Mouse (Mus musculus) lung, postnatal 0 days (tissue): Measurements from ENCODE around the gene Fnbp4. TPM values are rescaled to one million over a fixed set of nuclear protein-coding genes. Genes with fewer than 3 reads are reported as not detected.
"Not testable (repeated sequence)": the region's sequence is repeated elsewhere in the genome, so short reads cannot be mapped to it uniquely, and the experiment has no call there.

Source experiments
- ATAC-seq: fragments of 200-750 bp; cut with Nextera tagmentation; 2 replicates; pipeline ENCODE4 v1.8.0; 2017; ENCODE audit warnings: moderate library complexity
- DNase-seq: peaks from one replicate; pipeline ENCODE4 v3.0.0-alpha.2; 2016; ENCODE audit warnings: low spot score
- H3K27ac ChIP-seq: fragments of 300-500 bp; sonication (generic); 2 replicates; pipeline ENCODE4 v1.5.1; 2014; ENCODE audit warnings: antibody characterized with exemption, mild to moderate bottlenecking, low read length, mixed read lengths
- H3K27me3 ChIP-seq: fragments of 300-500 bp; sonication (generic); replicated peaks from 2 replicates; pipeline ENCODE4 v1.6.1; 2014; ENCODE audit warnings: low read length, mixed read lengths; ENCODE audit not compliant: insufficient read depth
- H3K36me3 ChIP-seq: fragments of 300-500 bp; sonication (generic); 2 replicates; pipeline ENCODE4 v1.6.1; 2014; ENCODE audit warnings: low read length, mixed read lengths; ENCODE audit not compliant: insufficient read depth
- H3K4me1 ChIP-seq: fragments of 300-500 bp; sonication (generic); 2 replicates; pipeline ENCODE4 v1.6.1; 2014; ENCODE audit warnings: antibody characterized with exemption, low read depth, low read length, mixed read lengths; ENCODE audit not compliant: insufficient read depth
- H3K4me2 ChIP-seq: fragments of 300-500 bp; sonication (generic); replicated peaks from 2 replicates; pipeline ENCODE4 v1.6.1; 2014; ENCODE audit warnings: low read depth, mild to moderate bottlenecking, low read length, moderate library complexity, mixed read lengths
- H3K4me3 ChIP-seq: fragments of 300-500 bp; sonication (generic); 2 replicates; pipeline ENCODE4 v1.5.1; 2014; ENCODE audit warnings: low read depth, low read length
- H3K9ac ChIP-seq: fragments of 300-500 bp; sonication (generic); replicated peaks from 2 replicates; pipeline ENCODE4 v1.6.1; 2014; ENCODE audit warnings: low read depth, mild to moderate bottlenecking
- H3K9me3 ChIP-seq: fragments of 300-500 bp; sonication (generic); 2 replicates; pipeline ENCODE4 v1.6.1; 2016; ENCODE audit warnings: low read length, mixed read lengths
- CTCF ChIP-seq: IDR thresholded peaks from 2 replicates; pipeline ENCODE4 v1.5.1; 2016; ENCODE audit warnings: antibody characterized with exemption, mild to moderate bottlenecking
- EP300 ChIP-seq: IDR thresholded peaks from 2 replicates; pipeline ENCODE4 v1.6.1; 2016; ENCODE audit warnings: antibody characterized with exemption, mild to moderate bottlenecking, control low read depth
- WGBS: fragments of 180-500 bp; shearing (Covaris S2); extraction: QIAGEN DNeasy Blood & Tissue Kit; methylation state at CpG from one replicate; pipeline ENCODE4 v1.1.7; 2014; 5-methylcytosine and 5-hydroxymethylcytosine counted together
- polyA plus RNA-seq: library from polyadenylated mRNA; unstranded; fragments of >200 nt; fragmentation: Nextera tagmentation; extraction: Ambion mirVana; gene quantifications from 2 replicates; pipeline ENCODE4 v1.2.1, GENCODE M21; 2015

Fnbp4 gene
- polyA plus RNA-seq, 1 experiment from 2014 or later, result 35.6 TPM

- Histone ChIP-seq H3K9me3 (no peaks in the 10 kb centered on the region), H3K4me2 (no peak overlapping the region), H3K4me3 (no peak overlapping the region), H3K27ac (no peak overlapping the region), H3K4me1 (no peaks in the 10 kb centered on the region), H3K27me3 (no peaks in the 10 kb centered on the region), H3K9ac (no peak overlapping the region), H3K36me3 (no peaks in the 10 kb centered on the region)
- no peak for ATAC-seq
- DNase-seq, result no peak
- 87% methylated on average over 2 of the region's 2 CpGs for WGBS
- TF ChIP-seq EP300 (no peak), CTCF (no peak)
These were observed 77.8 kb downstream of the Fnbp4 start for GRCm38 (mm10) chr2:90822978-90823377.

GRCm38 (mm10) chr2:90823781-90824180 is 78.6 kb downstream of the Fnbp4 start:
- TF ChIP-seq EP300 (no peak), CTCF (no peak)
- no peak overlapping the region for H3K27ac ChIP-seq
- H3K9ac ChIP-seq, result no peak overlapping the region
- H3K9me3 ChIP-seq, result no peaks in the 10 kb centered on the region
- no peak overlapping the region for H3K4me2 ChIP-seq
- no peaks in the 10 kb centered on the region for H3K36me3 ChIP-seq
- no peak overlapping the region for H3K4me3 ChIP-seq
- 82% methylated on average over 6 of the region's 6 CpGs for WGBS
- no peak for DNase-seq
- H3K27me3 ChIP-seq, result no peaks in the 10 kb centered on the region
- H3K4me1 ChIP-seq, result no peaks in the 10 kb centered on the region
- no peak for ATAC-seq

DNA sequence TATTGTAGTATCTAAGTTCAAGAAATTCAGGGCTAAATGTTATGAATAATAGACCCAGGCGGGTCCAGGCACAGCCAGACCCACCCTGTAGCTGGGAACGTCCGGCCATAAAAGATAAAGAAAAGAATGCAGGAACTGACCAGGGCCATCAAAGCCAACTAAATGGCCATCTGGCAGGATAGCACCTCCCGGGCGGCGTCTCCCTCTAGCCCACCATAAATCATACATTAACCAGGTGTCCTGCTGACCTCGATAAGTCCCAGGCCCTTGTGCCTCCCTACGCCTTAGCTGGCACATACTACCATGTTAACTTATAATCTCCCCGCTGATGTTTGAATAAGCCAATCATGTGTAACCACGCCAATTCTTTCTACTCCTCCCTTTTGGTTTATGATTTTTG is 79.4 kb downstream of the Fnbp4 start:
- not testable (repeated sequence) for DNase-seq, H3K9me3 ChIP-seq, H3K27me3 ChIP-seq, H3K27ac ChIP-seq, H3K4me1 ChIP-seq, H3K4me3 ChIP-seq, ATAC-seq, H3K4me2 ChIP-seq, H3K36me3 ChIP-seq, H3K9ac ChIP-seq
- 59% methylated on average over 10 of the region's 10 CpGs for WGBS

DNA sequence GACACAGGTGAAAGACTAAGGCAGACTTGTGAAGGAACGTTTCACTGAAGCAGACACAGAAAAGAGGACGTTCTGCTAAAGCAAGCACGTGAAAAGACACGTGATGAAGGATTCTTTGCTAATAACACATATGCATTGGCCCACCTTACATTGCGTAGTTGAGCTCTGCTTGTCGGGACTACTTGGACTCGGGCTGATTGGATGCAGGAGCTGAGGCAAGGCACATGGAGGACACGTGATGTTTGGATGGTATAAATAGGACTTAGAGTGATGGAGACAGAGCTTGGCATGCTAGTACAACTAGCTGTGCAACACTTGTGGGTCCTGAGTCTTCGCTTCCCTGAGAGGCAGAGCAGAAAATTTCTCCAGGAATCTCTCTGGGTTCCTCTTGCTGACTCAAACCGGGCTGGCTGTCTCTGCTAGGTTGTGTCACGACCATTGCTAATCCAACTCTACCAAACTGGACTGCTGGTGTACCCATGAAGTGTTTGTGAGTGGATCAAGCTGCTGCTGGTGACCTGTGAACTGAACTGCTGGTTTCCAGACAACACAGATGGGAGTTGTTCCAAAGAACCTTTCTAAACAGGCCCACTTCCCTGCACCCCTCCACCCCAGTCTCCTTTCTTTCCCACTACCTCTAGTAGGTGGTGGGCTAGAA is 80.5 kb downstream of the Fnbp4 start:
- ATAC-seq (peak; percentile 84), DNase-seq (peak; percentile 78)
- Histone ChIP-seq H3K9me3 (no peaks in the 10 kb centered on the region), H3K9ac (no peak overlapping the region), H3K36me3 (no peaks in the 10 kb centered on the region), H3K4me2 (no peak overlapping the region), H3K27me3 (no peaks in the 10 kb centered on the region), H3K4me1 (no peaks in the 10 kb centered on the region), H3K27ac (no peak overlapping the region), H3K4me3 (no peak overlapping the region)
- 50% methylated on average over 11 of the region's 11 CpGs for WGBS
- TF ChIP-seq EP300 (peak; percentile 46), CTCF (no peak)

DNA sequence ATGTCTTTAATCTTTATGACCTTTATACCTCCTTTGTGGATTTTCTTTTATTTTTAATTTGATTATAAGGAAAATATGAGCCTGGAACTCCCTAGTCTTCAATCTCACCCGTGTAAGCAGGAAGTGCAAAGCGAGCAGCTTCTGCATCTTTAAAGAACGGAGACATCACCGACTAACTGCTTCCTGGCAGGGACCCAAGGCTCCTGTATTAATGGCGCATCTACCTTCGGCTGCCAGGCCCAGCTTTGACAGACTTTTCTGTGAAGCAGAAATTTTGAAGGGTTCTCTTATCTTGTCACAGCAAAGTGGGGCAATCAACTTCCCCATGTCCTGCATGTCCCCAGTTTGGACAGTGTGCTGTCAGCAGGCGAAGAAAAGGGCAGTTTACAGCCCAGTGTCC is 83.6 kb downstream of the Fnbp4 start:
- ATAC-seq, result no peak
- Histone ChIP-seq H3K9me3 (no peaks in the 10 kb centered on the region), H3K4me1 (no peaks in the 10 kb centered on the region), H3K36me3 (no peaks in the 10 kb centered on the region), H3K4me2 (no peak overlapping the region), H3K27me3 (no peaks in the 10 kb centered on the region), H3K4me3 (no peak overlapping the region), H3K9ac (no peak overlapping the region), H3K27ac (no peak overlapping the region)
- DNase-seq, result no peak
- 41% methylated on average over 7 of the region's 7 CpGs for WGBS
- TF ChIP-seq EP300, result no peak
- TF ChIP-seq CTCF, result no peak

Other genes starting within 250 kb of the Fnbp4 start
- gene Ptprj, start 164.7 kb upstream of the Fnbp4 start, polyA plus RNA-seq, result 4.2 TPM in 2 replicates
- gene Nup160, start 68.2 kb upstream of the Fnbp4 start, polyA plus RNA-seq, result 11.1 and 12.4 TPM in 2 replicates
- 2.7 and 3.1 TPM in 2 replicates for gene Agbl2, start 37.4 kb downstream of the Fnbp4 start, polyA plus RNA-seq
- gene Mtch2, start 101.8 kb downstream of the Fnbp4 start, polyA plus RNA-seq, result 193 and 200 TPM in 2 replicates
- gene C1qtnf4, start 140.5 kb downstream of the Fnbp4 start, polyA plus RNA-seq, result 6.2 and 8.2 TPM in 2 replicates
- 18.1 and 21.3 TPM in 2 replicates for gene Kbtbd4, start 159.4 kb downstream of the Fnbp4 start, polyA plus RNA-seq
- 146 and 159 TPM in 2 replicates for gene Ndufs3, start 159.5 kb downstream of the Fnbp4 start, polyA plus RNA-seq
- 35.1 and 37.5 TPM in 2 replicates for gene Celf1, start 195.0 kb downstream of the Fnbp4 start, polyA plus RNA-seq